Mouse (Mus musculus) CD4-positive, CD25-positive, alpha-beta regulatory T cell, adult 4 months (primary cell): ENCODE data around the gene Ppp2ca. TPM values are rescaled to one million over a fixed set of nuclear protein-coding genes. Genes with fewer than 3 reads are reported as not detected.
A peak's percentile ranks its signal among the peaks of the same experiment; 100 is the strongest.
"Not testable (repeated sequence)": the region's sequence is repeated elsewhere in the genome, so short reads cannot be mapped to it uniquely, and the experiment has no call there.

Experiments
- ATAC-seq: one replicate; pipeline ENCODE4 v1.8.0; 2017
- polyA plus RNA-seq, 2 experiments: library from polyadenylated mRNA; unstranded; fragments of 100-300 nt; shearing (Covaris generic); gene quantifications; one replicate each; pipeline ENCODE4 v1.2.1; 2017

Gene Ppp2ca
- polyA plus RNA-seq, 2 experiments from 2014 or later, result 9.5 to 14.3 TPM

- ATAC-seq, result no peak
Measured at GRCm38 (mm10) chr11:52097016-52097415, 1.5 kb upstream of the Ppp2ca start.

GRCm38 (mm10) chr11:52097596-52097995 is 885 bp upstream of the Ppp2ca start:
- ATAC-seq, result no peak

- ATAC-seq, result peak; percentile 9
Measured at GRCm38 (mm10) chr11:52099031-52099761, 715 bp downstream of the Ppp2ca start.

GRCm38 (mm10) chr11:52099771-52100219 is 1.3 kb downstream of the Ppp2ca start:
- ATAC-seq, result peak; percentile 9

GRCm38 (mm10) chr11:52102977-52103376 is 4.5 kb downstream of the Ppp2ca start:
- ATAC-seq, result no peak

- ATAC-seq, result no peak
Measured at GRCm38 (mm10) chr11:52105503-52105902, 7.0 kb downstream of the Ppp2ca start.

GRCm38 (mm10) chr11:52106037-52106436 is 7.6 kb downstream of the Ppp2ca start:
- ATAC-seq, result no peak

- ATAC-seq, result no peak
Measured at GRCm38 (mm10) chr11:52106438-52106837, 8.0 kb downstream of the Ppp2ca start.

- ATAC-seq, result no peak
Measured at GRCm38 (mm10) chr11:52108796-52109195, 10.3 kb downstream of the Ppp2ca start.

- ATAC-seq, result no peak
Measured at GRCm38 (mm10) chr11:52109421-52109820, 10.9 kb downstream of the Ppp2ca start.

- ATAC-seq, result no peak
Measured at GRCm38 (mm10) chr11:52115479-52115878, 17.0 kb downstream of the Ppp2ca start.

- ATAC-seq, result not testable (repeated sequence)
Measured at GRCm38 (mm10) chr11:52116117-52116516, 17.6 kb downstream of the Ppp2ca start.

GRCm38 (mm10) chr11:52117156-52117555 is 18.7 kb downstream of the Ppp2ca start:
- ATAC-seq, result no peak

- not testable (repeated sequence) for ATAC-seq
Measured at GRCm38 (mm10) chr11:52120415-52120814, 21.9 kb downstream of the Ppp2ca start.

GRCm38 (mm10) chr11:52122045-52122444 is 23.6 kb downstream of the Ppp2ca start:
- no peak for ATAC-seq

GRCm38 (mm10) chr11:52124468-52124867 is 26.0 kb downstream of the Ppp2ca start:
- no peak for ATAC-seq

GRCm38 (mm10) chr11:52127169-52127568 is 28.7 kb downstream of the Ppp2ca start:
- ATAC-seq, result no peak

- no peak for ATAC-seq
Measured at GRCm38 (mm10) chr11:52127760-52128159, 29.3 kb downstream of the Ppp2ca start.

- no peak for ATAC-seq
Measured at GRCm38 (mm10) chr11:52128316-52129061, 30.0 kb downstream of the Ppp2ca start.

GRCm38 (mm10) chr11:52129171-52129570 is 30.7 kb downstream of the Ppp2ca start:
- no peak for ATAC-seq

GRCm38 (mm10) chr11:52129621-52130450 is 31.4 kb downstream of the Ppp2ca start:
- ATAC-seq, result no peak

GRCm38 (mm10) chr11:52130451-52131068 is 32.1 kb downstream of the Ppp2ca start:
- no peak for ATAC-seq
